Mouse (Mus musculus): ENCODE measurements at regions not wholly inside any gene's neighbourhood (a gene's known extent, or its start where the extent isn't known, plus 50 kb on each side); places are given as distances from the start of the nearest gene placed in this dataset.

GRCm38 (mm10) chr5:77803562-77803961, 395.7 kb upstream of the Igfbp7 start:
- TF ChIP-seq POLR2A (IDR thresholded peaks at IDR 0.05; ENCODE audit: insufficient read depth, low read depth, low read length) (no peak), CTCF (IDR thresholded peaks at IDR 0.05) (peak; percentile 70), EP300 (IDR thresholded peaks at IDR 0.05; ENCODE audit: insufficient read depth, low read depth, low read length) (no peak)

Measured in heart, adult 2 months (tissue).